Mouse (Mus musculus): ENCODE measurements at regions not wholly inside any gene's neighbourhood (a gene's known extent, or its start where the extent isn't known, plus 50 kb on each side); places are given as distances from the start of the nearest gene placed in this dataset.

DNA sequence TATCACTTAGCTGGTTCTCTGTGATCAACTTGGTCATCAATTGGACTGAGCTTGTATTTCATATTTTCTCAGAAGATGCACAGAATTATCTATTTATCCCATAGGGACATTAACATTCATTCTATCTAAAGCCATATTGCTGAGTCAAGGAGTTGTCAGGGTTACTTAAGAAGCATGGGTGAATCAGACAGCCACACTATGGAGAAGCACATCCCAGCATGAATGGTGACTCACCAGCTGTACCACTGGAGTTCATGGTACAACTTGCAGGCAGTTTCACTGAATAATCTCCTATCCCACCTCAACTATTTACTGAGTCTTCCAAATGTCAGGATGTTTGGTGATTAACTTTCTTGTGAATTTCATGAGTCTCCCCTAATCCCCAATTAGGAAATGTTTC, 678.6 kb downstream of the Gsdmc2 start:
- no peaks in the 10 kb centered on the region for H3K9me3 ChIP-seq
- no peak overlapping the region for H3K4me3 ChIP-seq
- no peaks in the 10 kb centered on the region for H3K36me3 ChIP-seq
- DNase-seq (ENCODE audit: low spot score), result no peak
- H3K4me1 ChIP-seq (replicated peaks), result no peaks in the 10 kb centered on the region; the same call in 1 of the 2 replicates
- no peaks in the 10 kb centered on the region for H3K27me3 ChIP-seq (ENCODE audit: insufficient read depth, poor library complexity, severe bottlenecking)
- no peak overlapping the region for H3K27ac ChIP-seq

DNA sequence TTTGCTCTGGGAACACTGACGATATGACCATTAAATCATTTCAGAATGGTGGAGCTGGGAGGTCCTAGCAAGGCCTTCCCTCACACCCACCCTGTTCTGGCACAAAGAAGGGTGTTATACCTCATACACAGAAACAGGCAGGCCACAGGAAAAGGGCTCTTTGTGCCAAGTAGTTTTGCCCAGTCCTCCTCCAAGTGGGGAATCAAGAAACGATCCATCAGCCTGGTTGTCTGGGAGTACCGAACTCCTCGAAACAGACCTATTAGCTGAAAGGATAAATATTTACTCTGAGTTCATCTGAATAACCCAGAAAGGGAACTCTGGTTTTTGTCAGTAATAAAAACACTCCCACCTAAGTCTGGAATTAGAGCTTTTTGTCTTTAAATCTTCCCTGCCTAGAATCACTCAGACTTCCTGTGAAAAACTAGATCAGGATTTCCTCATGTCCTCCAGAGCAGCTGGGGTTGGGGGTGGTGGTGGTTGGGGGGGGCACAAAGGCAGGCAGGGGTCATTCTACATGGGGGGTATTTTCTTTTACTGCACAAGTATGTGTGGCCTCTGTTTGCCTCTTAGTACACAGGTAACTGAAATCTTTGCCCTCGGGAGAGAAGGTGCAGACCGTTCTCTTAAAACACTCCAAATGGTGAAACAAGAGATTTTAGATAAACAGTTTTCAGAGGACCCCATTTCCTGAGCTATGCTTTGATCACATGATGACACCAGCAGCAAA, 681.3 kb downstream of the Gsdmc2 start:
- no peak for DNase-seq (ENCODE audit: low spot score)
- 60% methylated on average over 6 of the region's 6 CpGs for WGBS
- Histone ChIP-seq H3K36me3 (no peaks in the 10 kb centered on the region), H3K27ac (no peak overlapping the region; the same call in 1 of the 2 replicates), H3K4me3 (no peak overlapping the region), H3K4me1 (replicated peaks) (no peaks in the 10 kb centered on the region; the same call in 1 of the 2 replicates), H3K9me3 (no peaks in the 10 kb centered on the region), H3K27me3 (ENCODE audit: insufficient read depth, poor library complexity, severe bottlenecking) (no peaks in the 10 kb centered on the region)

DNA sequence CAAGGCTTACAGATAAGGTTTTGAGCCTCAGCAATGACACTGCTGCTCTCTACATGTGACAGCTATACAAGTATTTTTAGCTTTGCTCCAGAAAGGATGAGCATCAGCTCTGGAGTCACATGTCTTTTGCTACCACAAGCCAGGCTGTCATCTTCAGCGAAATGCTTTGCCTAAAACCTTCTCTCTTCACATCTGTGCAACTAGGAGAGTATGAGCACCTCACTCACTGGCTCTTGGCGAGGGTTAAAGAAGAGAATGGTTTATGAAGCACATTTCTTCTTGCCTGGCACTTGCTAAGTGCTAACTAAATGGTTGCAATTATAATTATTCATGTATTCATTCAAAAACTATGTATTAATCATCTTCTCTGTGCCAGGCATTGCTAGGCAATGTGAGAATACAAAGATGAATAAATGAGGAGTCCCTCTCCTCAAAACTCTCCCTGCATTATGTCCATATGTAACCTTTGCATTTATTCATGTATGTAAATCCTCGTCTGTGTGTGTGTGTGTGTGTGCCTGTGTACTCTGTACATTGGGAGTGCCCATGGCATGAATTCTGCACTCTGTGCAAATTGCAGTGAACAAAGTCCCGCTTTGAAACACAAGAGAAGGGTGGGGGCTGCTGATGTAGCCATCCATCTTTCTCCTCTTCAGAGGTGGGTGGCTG, 682.0 kb downstream of the Gsdmc2 start:
- Histone ChIP-seq H3K9me3 (no peaks in the 10 kb centered on the region), H3K4me3 (no peak overlapping the region), H3K27me3 (ENCODE audit: insufficient read depth, poor library complexity, severe bottlenecking) (no peaks in the 10 kb centered on the region), H3K4me1 (replicated peaks) (no peaks in the 10 kb centered on the region; the same call in 1 of the 2 replicates), H3K36me3 (no peaks in the 10 kb centered on the region), H3K27ac (no peak overlapping the region; the same call in 1 of the 2 replicates)
- 73% methylated on average over 4 of the region's 4 CpGs for WGBS
- no peak for DNase-seq (ENCODE audit: low spot score)

DNA sequence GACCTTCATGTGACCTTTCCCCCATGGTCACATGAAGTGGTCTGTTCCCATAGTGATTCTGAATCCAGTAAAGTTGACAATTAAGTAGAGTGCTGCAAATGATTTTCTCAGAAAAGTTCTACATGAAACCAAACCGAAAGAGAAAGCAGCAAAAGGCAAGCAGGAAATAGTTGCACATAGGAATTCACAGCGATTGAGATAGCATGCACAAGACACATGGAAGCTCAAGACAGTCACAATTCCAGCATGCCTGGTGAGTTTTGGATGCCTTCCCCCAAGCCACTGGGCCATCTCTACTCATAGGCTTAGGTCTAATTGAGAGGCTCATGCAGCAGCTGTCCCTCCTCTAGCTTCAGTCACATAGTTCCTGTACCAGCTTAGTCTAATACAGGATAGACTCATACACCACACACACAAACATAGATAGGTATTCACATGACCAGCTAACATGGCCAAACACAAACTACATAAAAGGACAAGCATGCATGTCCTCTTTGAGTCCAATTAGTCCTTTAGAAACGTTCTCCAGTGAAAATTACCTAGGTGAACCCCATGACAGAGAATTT, 721.8 kb downstream of the Gsdmc2 start:
- no peaks in the 10 kb centered on the region for H3K9me3 ChIP-seq
- 84% methylated on average over 3 of the region's 3 CpGs for WGBS
- H3K27ac ChIP-seq, result no peak overlapping the region
- H3K4me1 ChIP-seq (replicated peaks), result no peaks in the 10 kb centered on the region
- no peaks in the 10 kb centered on the region for H3K36me3 ChIP-seq
- no peak for DNase-seq (ENCODE audit: low spot score)
- H3K4me3 ChIP-seq, result no peak overlapping the region
- no peaks in the 10 kb centered on the region for H3K27me3 ChIP-seq (ENCODE audit: insufficient read depth, poor library complexity, severe bottlenecking)

DNA sequence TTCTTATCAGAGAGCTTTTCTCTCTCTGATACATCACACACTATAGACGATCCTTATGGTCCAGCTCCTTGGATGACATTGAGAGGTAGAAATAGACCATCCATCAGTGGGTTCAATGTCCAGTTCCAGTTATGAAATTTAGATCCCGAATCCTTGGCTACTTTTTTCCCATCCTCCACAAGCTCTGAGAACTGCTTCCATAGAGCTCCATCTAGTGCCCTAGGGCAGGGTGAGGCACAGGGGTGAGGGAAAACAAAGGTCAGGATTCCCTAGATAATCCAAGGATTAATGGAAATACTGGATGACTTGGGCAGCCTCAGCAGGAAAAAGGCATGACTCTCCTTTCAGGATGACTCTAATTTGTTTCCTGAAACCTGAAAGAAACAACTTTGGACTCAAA, 732.1 kb downstream of the Gsdmc2 start:
- 77% methylated on average over 2 of the region's 2 CpGs for WGBS
- no peaks in the 10 kb centered on the region for H3K9me3 ChIP-seq
- H3K27me3 ChIP-seq (ENCODE audit: insufficient read depth, poor library complexity, severe bottlenecking), result no peaks in the 10 kb centered on the region
- no peaks in the 10 kb centered on the region for H3K4me1 ChIP-seq (replicated peaks)
- no peaks in the 10 kb centered on the region for H3K36me3 ChIP-seq
- H3K27ac ChIP-seq, result no peak overlapping the region
- DNase-seq (ENCODE audit: low spot score), result no peak
- H3K4me3 ChIP-seq, result no peak overlapping the region

DNA sequence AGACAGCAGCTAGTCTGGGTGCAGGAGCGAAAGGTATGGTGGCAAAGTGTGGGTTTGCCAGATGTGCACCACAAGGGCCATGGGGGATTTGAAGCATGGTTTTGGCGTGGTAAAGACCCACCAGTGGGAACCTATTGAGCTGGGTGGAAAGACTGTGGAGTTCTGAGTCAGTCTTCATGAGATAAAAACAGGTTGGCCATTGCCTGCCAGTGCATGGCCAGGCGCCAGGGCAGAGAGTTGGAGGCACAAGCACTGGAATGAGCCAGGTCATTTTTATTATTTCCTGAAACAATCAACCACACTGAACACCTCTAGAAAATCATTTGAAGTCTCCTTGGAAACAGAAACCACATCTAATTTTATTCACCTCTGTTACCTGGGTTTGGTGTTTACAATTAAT, 744.9 kb downstream of the Gsdmc2 start:
- no peak for DNase-seq (ENCODE audit: low spot score)
- no peak overlapping the region for H3K27ac ChIP-seq
- H3K36me3 ChIP-seq, result no peaks in the 10 kb centered on the region
- H3K4me3 ChIP-seq, result no peak overlapping the region
- H3K27me3 ChIP-seq (ENCODE audit: insufficient read depth, poor library complexity, severe bottlenecking), result no peaks in the 10 kb centered on the region
- no peaks in the 10 kb centered on the region for H3K9me3 ChIP-seq
- no peaks in the 10 kb centered on the region for H3K4me1 ChIP-seq (replicated peaks)
- WGBS, result 93% methylated on average over 3 of the region's 3 CpGs

DNA sequence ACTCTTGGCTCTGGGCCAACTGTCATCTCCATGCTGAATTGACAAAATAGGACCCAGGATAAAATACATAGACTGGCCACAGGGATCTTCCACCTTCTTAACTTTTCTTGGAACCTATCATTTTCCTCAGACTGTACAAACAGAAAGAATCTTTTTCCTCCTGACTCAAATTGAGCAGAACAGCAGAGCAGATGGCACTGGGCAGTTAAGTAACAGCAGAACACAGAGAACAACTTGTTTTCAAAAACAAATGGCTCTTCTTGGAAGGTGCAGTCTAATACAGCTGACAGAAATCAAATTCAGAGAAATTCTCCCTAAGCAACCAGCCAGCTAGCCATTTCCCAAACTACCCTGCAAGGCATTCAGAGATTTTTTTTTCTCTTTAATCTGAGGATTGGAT, 763.0 kb downstream of the Gsdmc2 start:
- Histone ChIP-seq H3K4me1 (replicated peaks) (no peaks in the 10 kb centered on the region), H3K36me3 (no peaks in the 10 kb centered on the region), H3K27ac (no peak overlapping the region), H3K9me3 (no peaks in the 10 kb centered on the region), H3K27me3 (ENCODE audit: insufficient read depth, poor library complexity, severe bottlenecking) (no peaks in the 10 kb centered on the region), H3K4me3 (no peak overlapping the region)
- no peak for DNase-seq (ENCODE audit: low spot score)

DNA sequence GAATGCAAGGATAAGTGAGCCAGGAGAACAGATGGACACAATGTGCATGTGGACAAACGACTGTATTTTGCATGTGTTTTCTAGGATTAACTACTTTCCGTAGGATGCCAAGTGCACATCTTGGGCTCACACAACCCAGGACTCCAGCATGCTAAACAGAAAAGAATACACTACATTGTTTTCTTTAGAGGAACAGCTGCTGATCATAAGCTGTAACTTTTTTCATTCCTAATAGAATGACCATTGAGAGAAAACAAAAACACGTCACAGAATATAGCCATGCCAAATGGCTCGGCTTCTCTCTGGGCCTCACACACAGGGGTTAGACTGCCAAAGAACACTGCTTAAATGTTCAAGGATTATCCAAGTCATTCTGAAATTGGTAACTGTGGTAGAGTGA, 765.2 kb downstream of the Gsdmc2 start:
- no peak for DNase-seq (ENCODE audit: low spot score)
- Histone ChIP-seq H3K4me1 (replicated peaks) (no peaks in the 10 kb centered on the region), H3K27me3 (ENCODE audit: insufficient read depth, poor library complexity, severe bottlenecking) (no peaks in the 10 kb centered on the region), H3K36me3 (no peaks in the 10 kb centered on the region), H3K27ac (no peak overlapping the region), H3K4me3 (no peak overlapping the region), H3K9me3 (no peaks in the 10 kb centered on the region)
- WGBS, result 83% methylated on average over 4 of the region's 4 CpGs

DNA sequence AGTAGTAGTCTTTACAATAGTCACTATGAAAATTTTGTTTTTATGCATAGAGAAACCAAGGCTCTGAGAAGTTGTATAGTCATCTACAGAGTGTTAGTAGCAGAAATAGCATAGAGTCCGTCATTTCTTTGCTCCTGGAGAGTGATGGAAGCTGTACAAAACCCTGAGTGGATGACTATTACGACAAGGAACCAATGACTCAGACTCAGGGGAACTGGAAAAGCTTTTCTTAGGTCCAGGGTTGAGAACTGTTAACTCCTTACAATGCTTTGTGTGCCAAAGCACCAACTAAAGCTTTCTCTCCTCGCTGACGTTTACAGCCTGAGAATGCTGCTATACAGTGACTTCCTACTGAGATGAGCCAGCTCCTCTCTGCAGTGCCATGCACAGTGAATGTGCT, 773.1 kb downstream of the Gsdmc2 start:
- Histone ChIP-seq H3K9me3 (no peaks in the 10 kb centered on the region), H3K27ac (no peak overlapping the region), H3K4me1 (replicated peaks) (no peaks in the 10 kb centered on the region), H3K4me3 (no peak overlapping the region), H3K36me3 (no peaks in the 10 kb centered on the region), H3K27me3 (ENCODE audit: insufficient read depth, poor library complexity, severe bottlenecking) (no peaks in the 10 kb centered on the region)
- no peak for DNase-seq (ENCODE audit: low spot score)
- WGBS, result 80% methylated on average over 4 of the region's 4 CpGs

DNA sequence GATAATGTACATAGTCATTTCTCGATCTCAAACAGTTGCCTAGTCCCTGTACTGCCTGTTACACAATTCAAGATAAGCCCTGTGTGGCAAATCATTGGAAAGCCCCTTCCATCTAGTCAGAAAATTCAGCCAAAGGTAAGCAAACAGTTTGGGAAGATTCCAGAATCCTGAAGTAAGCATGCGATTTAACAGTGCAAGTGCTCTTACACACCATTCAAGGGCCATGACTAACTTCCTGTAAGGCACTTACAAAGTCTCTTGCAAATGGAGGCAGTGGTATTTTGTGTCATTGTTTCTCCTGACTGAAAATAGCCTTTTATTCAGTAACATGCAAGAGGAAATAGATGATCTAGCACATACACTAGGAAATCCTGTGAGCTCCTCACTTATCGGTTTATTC, 777.9 kb downstream of the Gsdmc2 start:
- no peaks in the 10 kb centered on the region for H3K4me1 ChIP-seq (replicated peaks)
- no peaks in the 10 kb centered on the region for H3K9me3 ChIP-seq
- no peak overlapping the region for H3K4me3 ChIP-seq
- 86% methylated on average over 3 of the region's 3 CpGs for WGBS
- no peak for DNase-seq (ENCODE audit: low spot score)
- H3K27ac ChIP-seq, result no peak overlapping the region
- H3K27me3 ChIP-seq (ENCODE audit: insufficient read depth, poor library complexity, severe bottlenecking), result no peaks in the 10 kb centered on the region
- no peaks in the 10 kb centered on the region for H3K36me3 ChIP-seq

DNA sequence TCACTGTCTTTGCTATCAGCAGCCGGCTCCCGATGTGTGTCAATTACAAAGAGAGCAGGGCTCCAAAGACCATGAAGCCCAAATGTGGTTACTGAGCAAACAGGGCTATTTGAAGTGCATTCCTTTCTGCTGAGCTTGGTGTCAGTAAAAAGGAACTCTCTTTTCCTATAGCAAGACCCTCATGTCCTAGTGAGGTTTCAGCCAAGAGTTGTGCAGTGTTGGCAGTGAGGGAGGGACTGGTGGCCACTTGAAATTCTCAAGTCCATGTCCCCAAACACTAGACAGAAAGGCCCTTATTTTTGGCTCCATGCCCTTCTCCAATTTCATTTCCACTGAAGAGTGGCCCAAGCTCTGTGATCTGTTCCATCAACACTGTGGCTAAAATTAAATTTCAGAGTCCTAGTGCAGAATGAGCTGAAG, 778.9 kb downstream of the Gsdmc2 start:
- H3K9me3 ChIP-seq, result no peaks in the 10 kb centered on the region
- WGBS, result 79% methylated on average over 2 of the region's 2 CpGs
- no peaks in the 10 kb centered on the region for H3K27me3 ChIP-seq (ENCODE audit: insufficient read depth, poor library complexity, severe bottlenecking)
- no peak overlapping the region for H3K4me3 ChIP-seq
- no peak for DNase-seq (ENCODE audit: low spot score)
- H3K27ac ChIP-seq, result no peak overlapping the region
- H3K4me1 ChIP-seq (replicated peaks), result no peaks in the 10 kb centered on the region
- H3K36me3 ChIP-seq, result no peaks in the 10 kb centered on the region

DNA sequence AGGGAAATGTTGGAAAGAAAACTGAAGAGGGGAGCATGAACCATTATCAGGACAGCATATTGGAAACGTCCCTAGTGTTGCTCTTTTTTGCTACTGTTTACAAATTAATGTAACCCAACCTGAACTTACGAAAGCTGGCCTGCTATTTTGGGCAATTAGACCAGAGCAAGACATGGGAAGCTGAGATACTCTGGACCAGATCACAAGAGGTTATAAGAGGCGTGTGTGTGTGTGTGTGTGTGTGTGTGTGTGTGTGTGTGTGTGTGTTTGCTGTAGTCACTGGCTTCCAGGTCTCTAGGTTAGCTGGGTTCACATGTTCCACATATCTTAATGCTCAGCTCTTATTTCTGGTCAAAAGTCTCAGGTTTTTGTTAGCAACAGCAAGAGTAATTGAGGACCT, 783.1 kb downstream of the Gsdmc2 start:
- H3K27me3 ChIP-seq (ENCODE audit: insufficient read depth, poor library complexity, severe bottlenecking), result no peaks in the 10 kb centered on the region
- no peak for DNase-seq (ENCODE audit: low spot score)
- H3K36me3 ChIP-seq, result no peaks in the 10 kb centered on the region
- no peak overlapping the region for H3K27ac ChIP-seq
- H3K4me1 ChIP-seq (replicated peaks), result no peaks in the 10 kb centered on the region
- H3K9me3 ChIP-seq, result no peaks in the 10 kb centered on the region
- WGBS, result 76% methylated on average over 3 of the region's 3 CpGs
- H3K4me3 ChIP-seq, result no peak overlapping the region

DNA sequence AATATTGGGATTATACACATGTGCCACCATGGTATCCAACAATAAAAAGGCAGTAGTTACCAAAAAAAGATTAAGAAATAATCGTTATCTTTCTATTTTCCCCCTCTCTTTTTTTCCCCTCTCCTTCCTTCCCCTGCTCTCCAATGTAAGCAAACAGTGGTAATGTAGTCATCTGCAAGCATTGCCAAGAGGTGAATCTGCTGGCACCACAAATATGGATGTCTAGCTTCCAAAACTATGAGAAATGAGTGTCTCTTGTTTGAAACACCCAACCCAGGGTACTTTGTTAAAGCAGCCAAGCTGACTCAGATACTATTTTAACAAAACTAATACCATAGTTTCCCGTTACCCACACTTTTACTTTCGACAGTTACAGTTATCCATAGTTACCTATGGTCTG, 784.2 kb downstream of the Gsdmc2 start:
- 90% methylated on average over 3 of the region's 3 CpGs for WGBS

More for the DNA sequence above, 784.2 kb downstream of the Gsdmc2 start:
- DNase-seq (ENCODE audit: low spot score), result no peak
- no peak overlapping the region for H3K4me3 ChIP-seq
- no peak overlapping the region for H3K27ac ChIP-seq
- no peaks in the 10 kb centered on the region for H3K9me3 ChIP-seq
- no peaks in the 10 kb centered on the region for H3K27me3 ChIP-seq (ENCODE audit: insufficient read depth, poor library complexity, severe bottlenecking)
- no peaks in the 10 kb centered on the region for H3K4me1 ChIP-seq (replicated peaks)
- no peaks in the 10 kb centered on the region for H3K36me3 ChIP-seq
